Mouse (Mus musculus) spleen, adult 2 months (tissue): Measurements from ENCODE around the gene Zfp987.
"Not testable (repeated sequence)": the region's sequence is repeated elsewhere in the genome, so short reads cannot be mapped to it uniquely, and the experiment has no call there.

Source experiments
- CTCF ChIP-seq: fragments of 200-500 bp; IDR thresholded peaks from 2 replicates; pipeline ENCODE4 v1.5.1; 2011; ENCODE audit warnings: mild to moderate bottlenecking, inconsistent platforms; ENCODE audit not compliant: insufficient read depth, insufficient read length, insufficient replicate concordance; ENCODE audit errors: extremely low read depth
- POLR2A ChIP-seq: fragments of 200-500 bp; IDR thresholded peaks from 2 replicates; pipeline ENCODE4 v1.6.1; 2011; ENCODE audit warnings: low read depth, low read length, inconsistent platforms

GRCm38 (mm10) chr4:146173378-146174226, 76.5 kb downstream of the Zfp987 start:
- not testable (repeated sequence) for TF ChIP-seq CTCF, POLR2A
